Mouse (Mus musculus): ENCODE results near the gene Tmem108. TPM values are rescaled to one million over a fixed set of nuclear protein-coding genes. Genes with fewer than 3 reads are reported as not detected.
A peak's percentile ranks its signal among the peaks of the same experiment; 100 is the strongest.
"Not testable (repeated sequence)": the region's sequence is repeated elsewhere in the genome, so short reads cannot be mapped to it uniquely, and the experiment has no call there.

Tmem108 gene
- total RNA-seq, 2 experiments from 2014 or later = 17.6 to 21.9 TPM

DNA sequence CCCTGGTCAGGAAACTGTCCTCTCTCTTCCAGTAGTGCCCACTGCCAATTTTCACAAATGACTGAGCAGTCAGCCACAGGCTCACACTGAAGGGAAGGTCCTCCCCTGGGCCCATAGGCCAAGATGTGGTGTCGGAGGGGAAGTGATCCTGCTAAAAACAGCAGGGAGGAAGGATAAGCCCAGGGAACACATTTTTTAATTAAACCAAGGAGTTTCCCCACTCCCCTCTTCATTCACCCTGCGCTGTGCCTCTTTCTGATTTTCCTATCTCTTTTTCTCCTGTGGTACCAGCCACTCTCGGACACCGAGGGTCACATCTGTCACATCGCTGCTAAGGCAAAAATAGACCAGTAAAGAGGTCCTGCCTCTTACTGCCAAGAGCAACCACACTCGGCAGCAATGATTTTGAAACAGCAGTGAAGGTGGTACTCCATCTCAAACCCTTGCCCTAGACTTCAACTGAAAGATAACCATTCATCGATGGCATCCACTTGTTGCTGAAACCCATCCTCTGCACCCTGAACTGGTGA lies 83.0 kb downstream of the Tmem108 start:
- DNase-seq = no peak

DNA sequence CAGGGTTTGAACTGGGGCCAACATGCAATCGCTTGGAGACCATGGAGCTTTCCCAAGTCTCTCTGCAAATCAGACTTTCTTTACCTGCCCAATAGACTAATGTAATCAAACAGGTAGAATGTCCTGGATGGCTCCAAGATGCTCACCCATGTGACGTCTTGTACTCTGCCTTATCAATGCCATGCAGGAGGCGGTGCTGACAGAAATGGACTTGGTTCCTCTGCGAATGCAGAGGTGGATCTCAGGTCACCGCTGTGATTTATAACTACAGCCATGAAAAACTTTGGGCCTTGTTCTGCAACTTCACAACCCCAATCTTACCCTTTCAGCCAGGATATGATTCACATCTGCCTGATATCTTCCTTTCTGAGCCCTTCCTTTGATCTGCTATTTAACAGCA lies 83.8 kb downstream of the Tmem108 start:
- DNase-seq = no peak

DNA sequence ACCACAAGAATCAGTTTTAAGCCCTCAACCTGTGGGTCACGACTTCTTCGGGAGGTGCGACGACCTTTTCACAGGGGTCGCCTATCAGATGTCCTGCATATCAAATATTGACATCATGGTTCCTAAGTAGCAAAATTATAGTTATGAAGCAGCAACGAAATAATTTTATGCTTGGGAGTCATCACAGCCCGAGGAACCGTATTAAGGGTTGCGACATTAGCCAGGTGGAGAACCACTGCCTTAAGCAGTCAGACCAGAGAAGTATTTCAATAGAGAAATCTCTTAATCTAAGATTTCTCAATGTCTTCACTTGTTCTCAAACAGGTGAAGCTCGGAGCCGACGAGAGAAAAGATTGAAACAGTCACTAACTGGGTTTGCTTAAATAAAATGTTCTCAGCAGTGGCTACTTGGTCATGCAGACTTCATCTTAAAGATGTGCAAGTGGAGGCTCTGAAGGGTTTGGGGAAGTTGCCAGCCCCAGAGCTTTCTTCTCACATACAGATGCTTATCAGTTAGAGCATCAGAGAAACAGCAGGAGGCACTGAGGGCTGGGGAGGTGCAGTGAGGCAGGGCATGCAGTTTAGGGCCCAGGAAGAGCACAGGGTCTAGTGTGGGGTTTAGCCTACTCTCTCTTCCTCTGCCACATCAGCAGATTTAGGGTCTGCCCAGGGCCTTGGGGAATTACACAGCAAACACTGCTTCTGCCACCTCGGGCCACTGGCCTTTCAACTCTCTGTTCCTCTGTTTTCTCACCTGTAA lies 85.7 kb downstream of the Tmem108 start:
- DNase-seq = no peak

DNA sequence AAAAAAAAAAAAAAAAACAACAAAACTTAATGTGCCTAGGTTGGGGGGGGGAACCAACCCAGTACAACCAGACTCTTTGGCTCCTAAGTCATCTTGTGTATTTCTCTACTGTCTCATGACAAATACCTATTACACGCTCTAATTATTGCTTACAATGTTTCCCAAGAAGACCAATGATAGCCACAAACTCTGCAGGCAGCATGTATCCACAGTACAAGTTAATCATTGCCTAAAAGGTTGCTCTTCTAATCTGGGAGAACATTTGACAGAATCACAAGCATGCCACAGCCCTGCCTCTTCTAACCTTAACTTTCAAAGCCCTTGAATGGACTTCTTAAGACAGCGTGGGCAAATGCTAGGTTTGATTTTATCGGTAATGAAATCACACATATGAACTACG lies 88.8 kb downstream of the Tmem108 start:
- DNase-seq = no peak

DNA sequence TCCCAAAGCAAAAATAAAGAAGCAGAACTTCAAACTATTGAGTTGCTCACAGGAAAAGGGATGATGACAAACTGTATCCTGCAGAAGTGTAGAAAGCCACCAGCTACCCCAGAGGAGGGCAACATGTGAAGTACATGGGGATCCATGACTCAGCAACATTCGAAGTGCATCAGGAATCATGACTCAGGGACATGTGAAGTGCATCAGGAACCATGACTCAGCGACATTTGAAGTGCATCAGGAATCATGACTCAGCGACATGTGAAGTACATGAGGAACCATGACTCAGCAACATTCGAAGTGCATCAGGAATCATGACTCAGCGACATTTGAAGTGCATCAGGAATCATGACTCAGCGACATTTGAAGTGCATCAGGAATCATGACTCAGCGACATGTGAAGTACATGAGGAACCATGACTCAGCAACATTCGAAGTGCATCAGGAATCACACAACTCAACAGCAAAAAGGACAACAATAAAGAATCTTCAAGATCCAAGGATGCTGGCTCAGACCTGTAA lies 91.0 kb downstream of the Tmem108 start:
- DNase-seq = not testable (repeated sequence)

DNA sequence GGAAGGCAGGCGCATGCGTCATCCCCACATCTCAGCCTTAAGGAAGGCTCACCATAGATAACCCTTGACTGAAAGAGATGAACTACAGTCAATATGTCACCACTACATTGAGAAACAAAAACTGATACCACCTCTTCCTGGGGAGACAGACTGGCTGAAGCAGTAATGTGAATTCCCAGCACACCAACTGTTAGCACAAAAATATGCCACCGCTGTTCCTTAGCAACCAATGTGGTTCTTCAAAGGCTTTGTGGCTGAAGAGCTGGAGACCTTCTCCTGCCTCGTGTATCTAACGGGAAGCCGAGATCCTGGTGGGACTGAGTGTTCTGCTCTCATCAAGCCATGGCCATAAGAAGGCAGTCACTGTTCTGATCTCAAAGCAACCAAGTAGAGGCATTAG lies 92.8 kb downstream of the Tmem108 start:
- DNase-seq = no peak

DNA sequence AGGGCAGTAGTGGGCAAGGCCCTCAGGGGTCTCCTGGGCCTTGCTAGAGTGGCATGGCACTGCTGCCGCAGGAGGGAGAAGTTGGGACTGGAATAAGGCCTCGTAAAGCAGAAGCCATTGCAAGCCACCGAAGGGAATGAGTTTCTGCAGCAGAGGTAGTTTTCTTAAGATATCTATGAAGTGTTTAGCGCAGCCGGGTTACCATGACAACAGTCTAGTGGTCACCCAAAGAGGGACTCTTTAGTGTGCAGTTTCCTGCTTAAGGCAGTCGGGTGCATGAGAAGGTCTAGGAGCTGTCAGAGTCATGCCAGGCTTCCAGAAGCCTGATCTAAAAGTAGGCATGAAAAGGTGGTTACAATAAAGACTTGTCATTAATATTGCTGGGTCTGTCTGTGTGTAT lies 95.8 kb downstream of the Tmem108 start:
- no peak for DNase-seq

DNA sequence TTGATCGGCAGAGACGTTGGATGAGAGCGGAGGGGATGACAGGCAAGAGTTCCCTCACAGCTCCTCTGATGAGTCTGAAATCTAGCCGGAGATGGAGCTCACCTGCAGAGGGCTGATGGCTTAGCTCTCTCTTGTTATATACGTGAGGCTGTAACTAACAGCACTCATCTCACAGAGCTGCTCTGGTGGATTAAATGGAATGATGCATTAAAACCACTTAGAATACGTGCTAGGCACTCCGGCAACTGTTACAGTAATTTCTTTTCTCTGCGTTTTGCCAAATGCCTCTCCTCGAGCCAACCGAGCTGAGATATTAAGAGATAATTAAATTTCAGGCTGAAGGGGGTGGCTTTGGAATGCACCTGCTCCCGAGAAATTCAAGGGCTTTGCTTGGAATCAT lies 97.5 kb downstream of the Tmem108 start:
- DNase-seq = no peak

DNA sequence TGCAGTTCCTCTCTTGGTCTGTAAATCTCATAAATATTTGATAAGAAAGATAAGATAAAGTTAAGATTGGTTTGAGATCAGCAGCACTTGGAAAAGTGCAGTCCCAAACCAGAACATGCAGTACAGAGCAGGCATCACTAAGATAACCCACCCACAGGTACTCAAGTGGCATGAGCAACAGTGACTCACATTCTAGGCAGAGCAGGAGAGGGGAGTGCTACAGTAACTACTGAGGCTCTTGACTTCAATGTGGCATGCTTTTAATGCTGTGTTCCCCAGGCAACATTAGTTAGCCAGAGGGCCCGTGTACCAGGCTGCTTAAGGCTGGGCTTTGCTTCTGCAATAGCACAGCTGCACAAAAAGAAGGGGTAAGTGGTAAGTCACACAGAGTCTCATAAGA lies 99.8 kb downstream of the Tmem108 start:
- DNase-seq = no peak

DNA sequence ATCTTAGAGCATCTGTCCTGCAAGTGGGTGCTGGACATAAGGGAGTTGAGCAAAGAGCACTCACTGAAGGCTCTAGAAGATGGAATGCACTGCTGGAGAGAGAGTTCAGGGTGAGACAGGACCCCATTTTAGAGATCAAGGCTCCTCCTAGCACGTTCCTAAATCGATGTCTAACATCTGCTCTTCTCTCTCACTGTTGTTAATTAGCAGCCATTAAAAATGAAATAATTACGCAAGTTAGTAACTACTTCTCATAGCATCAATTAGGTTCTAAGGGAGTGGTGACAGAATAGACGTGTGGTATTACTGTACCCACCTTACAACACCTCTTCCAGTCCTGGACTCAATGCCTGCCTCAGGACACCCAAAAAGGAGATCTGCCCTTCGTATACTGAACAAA lies 103.7 kb downstream of the Tmem108 start:
- no peak for DNase-seq

DNA sequence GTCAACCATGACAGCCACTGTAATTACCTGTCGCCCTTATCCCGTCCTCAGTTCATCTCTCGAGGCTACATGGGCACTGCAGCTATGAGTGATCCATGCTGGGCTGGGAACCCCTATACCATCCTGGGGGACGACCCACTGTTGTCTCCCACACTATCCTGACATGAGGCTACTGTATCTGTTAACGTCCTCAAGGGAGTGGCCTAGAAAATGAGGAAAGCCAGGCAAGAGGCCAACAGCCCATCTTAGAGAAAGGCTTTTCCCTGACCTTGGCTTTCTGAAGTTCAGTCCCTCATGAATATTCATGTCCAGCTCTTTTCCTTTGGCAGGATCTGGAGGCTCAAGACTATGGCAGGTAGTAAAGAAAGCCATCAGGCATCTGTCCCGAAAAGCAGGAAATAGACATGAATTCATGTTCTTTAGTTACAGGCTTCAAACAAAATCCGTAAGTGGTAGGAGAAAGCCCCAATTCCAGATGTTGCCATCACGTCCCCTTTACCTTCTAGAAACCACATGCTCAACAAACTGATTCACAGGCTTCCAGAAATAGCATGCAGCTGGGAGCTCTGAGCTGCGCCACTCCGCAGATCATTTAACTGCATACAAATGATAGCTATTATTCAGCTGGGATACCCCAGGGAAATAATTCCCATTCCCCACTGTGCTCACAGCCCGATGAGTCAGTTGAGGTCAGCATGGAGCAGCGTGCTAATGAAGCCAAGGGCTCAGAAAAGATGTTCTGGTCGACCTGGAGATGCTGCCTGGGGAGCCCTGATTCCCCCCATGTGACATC lies 104.3 kb downstream of the Tmem108 start:
- DNase-seq = peak; percentile 27

DNA sequence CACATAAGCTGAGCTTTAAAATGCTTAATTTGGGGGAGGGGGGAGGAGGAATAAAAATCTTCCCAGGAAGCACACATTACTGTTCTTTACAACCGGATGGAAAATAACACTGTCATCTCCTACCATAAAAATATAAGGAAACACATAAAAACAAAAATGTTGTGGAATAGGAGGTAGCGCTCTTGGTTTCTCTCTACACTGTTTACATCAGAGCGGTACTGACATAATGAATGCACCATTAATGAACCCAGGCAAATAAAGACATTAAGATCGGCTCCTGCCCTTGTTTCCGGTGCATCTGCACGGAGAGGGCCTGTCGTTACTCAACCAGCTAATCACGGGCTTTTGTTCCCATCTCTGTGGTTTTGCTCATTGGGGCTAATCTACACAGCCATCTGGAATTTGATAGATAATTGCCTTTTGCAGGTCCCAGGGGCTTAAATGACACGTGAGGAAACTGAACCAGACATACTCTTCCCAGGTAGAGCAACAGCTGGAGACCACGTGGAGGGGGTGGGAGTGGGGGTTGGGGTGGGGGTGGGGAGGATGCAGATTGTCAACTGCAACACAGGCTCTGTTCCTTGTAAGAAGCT lies 107.5 kb downstream of the Tmem108 start:
- no peak for DNase-seq

DNA sequence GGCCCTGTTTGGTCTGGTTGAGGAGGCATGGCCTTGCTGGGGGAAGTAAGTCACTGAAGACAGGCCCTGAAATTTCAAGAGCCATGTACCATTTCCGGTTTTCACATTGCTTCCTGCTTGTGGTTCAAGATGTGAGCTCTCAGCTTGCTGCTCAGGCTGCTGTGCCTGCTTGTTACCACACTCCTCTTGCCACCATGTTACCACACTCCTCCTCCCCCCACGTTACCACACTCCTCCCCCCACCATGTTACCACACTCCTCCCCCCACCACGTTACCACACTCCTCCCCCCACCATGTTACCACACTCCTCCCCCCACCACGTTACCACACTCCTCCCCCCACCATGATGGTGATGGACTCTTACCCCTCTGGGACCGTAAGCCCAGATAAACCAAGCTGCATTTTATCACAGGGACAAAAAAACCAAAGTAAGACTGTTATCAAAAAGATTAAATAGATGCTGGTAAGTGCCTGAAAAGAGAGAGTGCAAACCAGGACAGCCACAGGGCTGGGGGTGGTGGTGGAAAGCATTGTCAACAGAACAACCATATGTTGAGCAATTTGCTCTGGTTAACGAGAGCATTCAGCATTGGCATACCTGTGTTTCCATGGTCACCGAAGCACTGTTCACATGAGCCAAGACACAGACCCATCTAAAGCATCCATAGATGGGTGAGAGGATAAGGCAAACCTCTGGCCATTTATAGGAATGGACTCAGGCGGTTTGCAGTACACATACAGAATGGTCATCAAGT lies 109.3 kb downstream of the Tmem108 start:
- no peak for DNase-seq

DNA sequence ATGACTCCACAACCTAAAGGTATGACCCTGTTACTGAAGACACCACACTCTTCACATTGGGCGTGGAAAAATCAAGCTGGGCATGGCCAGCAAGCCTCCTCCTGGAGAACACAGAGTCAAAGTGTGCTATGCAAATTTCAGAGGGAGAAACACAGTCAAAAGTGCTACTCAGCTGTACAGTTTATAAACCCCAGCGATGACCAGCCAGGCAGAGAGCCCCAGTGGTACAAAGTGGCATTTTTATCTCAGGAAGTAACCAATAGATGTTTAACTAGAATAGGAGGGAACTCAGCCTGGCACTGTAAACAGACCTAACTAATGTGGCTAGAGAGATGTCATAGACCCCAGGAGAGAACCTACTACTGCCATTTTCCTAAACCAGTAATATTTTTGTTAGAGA lies 115.0 kb downstream of the Tmem108 start:
- DNase-seq = no peak

DNA sequence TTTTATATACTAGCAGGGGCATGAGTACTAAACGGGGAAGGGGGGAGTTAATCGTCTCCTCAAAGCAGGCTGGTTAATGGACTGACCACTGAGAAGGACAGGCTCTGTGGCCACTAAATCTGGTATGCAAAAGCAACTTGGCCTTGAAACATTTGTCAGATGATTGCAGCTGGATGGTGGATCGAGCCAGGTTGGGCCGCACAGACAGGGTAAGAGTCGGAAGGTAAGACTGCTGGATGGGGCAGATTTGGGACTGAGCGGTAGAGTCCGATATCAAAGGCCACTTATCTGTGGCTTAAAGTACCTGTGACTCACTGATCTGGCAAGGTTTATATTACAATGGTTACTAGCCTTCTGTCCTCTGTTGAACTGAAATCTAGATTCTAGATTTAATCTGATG lies 115.9 kb downstream of the Tmem108 start:
- no peak for DNase-seq

DNA sequence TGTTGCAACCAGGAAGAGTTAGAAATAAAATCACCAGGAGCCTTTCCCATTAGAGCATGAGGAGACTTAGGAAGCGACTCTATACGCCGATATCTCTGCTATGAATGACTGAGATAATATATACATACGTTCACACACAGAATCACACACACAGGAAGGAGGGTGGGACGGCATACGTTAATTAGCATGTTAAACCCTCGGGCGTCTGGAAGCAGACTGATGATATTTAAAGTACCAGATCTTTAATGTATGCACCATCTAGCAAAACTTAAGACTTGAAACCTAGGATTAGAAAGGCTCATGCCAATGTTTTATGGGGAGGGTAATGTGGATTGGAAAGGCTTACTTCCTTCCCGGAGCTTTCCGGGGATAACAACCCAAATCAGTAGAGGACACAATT lies 119.3 kb downstream of the Tmem108 start:
- DNase-seq = no peak

DNA sequence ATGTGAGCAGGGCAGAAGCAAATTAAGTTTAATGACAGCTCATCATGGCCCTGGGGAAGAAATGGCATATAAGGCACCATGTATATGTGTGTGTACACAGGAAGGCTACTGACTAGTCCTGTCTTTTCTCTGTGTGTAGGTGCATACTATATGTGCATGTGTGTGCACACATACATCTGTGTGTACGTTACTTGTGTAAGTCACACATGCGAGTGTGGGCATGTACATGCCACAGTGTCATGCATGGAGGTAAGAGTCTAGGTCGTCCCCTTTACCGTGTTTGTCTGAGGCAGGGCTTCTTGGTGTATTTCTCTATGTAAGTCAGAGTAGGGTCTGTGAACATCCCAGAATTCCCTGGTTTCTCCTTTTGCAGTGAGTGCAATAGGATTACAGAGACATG lies 120.3 kb downstream of the Tmem108 start:
- no peak for DNase-seq

DNA sequence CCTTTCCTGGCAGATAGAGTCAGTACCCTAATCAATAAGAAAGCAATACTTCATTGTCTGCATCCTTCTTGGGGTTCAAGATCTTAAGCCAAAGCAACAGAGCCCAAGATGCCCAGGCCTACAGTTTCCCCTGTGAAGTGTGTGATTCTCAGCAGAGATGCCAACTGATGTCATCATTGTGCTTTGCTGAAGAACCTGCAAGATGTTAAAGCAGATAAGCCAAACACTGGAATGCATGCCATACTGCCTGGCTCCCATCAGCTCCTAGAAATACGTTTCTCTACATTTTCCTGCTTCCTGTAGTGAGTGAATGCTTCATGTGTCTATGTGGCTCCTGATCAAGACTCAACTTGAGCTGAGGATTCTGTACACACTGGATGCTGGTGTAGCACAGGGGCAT lies 122.2 kb downstream of the Tmem108 start:
- DNase-seq = no peak

DNA sequence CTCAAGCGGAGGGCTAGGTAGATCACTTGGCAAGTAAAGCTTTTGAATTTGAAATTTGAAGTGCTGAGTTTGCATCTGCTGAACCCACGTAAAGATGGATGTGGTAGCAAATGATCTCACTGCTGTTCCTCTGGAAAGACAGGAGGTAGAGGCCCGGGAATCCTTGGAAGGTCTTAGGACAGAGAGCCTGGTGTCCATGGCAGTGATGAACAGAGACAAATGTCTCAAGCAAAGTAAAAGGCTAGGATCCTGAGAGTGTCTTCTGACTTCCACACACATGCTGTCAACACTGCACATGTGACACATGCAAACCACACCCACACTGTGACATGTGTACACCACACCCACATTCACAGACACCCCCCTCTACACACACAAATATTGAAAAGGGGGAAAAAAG lies 124.2 kb downstream of the Tmem108 start:
- DNase-seq = no peak

DNA sequence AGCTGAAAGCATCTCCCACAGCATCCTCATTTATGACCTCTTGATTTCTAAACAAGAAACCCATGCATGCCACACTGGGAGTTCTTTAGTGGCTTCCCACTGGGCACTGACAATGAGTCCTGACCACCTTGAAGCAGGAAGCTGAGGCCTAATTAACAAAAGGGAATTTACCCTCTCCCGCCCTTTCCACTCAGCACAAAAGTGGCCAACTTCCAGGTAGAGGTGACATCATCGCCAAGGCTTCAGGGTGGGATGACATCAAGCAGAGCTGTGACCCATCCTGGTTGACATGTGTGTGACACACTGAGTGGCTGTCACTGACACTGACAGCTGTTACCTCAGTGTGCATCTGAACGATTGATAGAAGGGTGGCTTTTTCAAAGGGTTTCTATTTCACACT lies 124.8 kb downstream of the Tmem108 start:
- peak; percentile 30 for DNase-seq

DNA sequence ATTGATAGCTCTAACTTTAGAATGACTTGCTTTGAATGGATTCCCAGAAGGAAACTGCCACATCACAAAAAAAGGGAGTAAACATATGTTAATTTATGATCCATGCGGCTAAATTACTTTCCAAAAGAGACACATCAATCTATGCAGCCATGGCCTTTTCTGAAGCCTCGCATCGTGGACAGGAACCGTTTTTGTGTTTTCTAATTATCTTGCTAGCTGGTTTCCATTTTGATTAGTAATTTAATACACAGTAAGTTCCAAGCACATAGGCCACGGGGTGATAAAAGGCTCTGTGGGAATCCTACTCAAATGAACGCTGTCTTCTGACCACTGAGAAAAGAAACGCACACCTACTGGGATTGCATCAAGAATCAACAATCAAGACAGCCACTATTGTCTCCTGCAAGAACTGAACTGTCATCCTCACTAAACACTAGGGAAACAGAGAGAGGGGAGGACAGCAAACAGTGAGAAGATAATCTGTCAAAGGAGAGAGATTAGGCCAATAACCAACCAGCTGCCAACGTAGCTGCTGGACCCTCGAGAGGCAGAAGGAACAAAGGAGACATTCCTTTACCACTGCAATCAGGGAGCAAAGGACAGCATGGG lies 132.7 kb downstream of the Tmem108 start:
- no peak for DNase-seq

DNA sequence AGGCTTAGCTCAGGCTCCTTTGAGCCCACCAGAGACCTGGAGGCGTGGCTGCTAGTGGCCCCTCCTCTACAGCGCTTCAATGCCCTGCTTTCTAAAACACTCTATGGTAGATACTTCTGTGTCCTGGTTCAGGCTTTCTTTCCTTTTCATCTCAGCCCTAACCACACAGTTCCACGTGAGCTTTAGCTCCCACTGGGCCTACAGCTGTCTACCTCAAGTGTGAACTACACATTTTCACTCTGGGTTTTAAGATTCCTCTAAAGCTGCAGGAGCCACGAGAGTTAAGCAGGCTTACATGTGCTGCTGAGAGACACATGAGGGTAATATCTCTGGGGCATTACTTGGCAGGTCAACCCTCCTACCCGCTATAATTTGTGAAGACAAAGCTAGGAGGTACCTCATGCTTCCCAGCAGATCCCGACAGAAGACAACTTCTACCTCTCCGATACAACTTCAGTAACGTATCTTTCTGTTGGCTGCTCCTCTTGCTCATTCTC lies 134.2 kb downstream of the Tmem108 start:
- DNase-seq = no peak

Data from heart, postnatal 4 days (tissue).